Mouse (Mus musculus): Measurements from ENCODE around the gene Lsg1.

Gene Lsg1

DNA sequence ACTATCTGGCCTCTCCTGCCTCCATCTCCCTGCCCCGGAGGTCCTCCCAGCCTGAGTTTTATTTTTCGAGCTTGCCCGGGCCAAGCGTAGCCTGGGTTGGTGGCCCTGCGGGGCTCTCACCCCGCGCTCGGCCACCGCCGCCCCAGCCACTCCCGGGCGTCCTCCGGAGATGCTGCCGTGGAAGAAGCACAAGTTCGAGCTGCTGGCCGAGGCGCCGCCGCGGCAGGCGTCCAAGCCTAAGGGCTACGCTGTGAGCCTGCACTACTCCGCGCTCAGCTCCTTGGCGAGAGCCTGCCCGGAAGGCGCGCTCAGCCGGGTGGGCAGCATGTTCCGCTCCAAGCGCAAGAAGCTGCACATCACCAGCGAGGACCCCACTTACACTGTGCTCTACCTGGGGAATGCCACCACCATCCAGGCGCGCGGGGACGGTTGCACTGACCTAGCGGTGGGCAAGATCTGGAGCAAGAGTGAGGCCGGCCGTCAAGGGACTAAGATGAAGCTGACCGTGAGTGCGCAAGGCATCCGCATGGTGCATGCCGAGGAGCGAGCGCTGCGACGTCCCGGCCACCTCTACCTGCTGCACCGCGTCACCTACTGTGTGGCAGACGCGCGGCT lies 13.1 kb upstream of the Lsg1 start:
- no peak for DNase-seq (ENCODE audit: low read depth)

DNA sequence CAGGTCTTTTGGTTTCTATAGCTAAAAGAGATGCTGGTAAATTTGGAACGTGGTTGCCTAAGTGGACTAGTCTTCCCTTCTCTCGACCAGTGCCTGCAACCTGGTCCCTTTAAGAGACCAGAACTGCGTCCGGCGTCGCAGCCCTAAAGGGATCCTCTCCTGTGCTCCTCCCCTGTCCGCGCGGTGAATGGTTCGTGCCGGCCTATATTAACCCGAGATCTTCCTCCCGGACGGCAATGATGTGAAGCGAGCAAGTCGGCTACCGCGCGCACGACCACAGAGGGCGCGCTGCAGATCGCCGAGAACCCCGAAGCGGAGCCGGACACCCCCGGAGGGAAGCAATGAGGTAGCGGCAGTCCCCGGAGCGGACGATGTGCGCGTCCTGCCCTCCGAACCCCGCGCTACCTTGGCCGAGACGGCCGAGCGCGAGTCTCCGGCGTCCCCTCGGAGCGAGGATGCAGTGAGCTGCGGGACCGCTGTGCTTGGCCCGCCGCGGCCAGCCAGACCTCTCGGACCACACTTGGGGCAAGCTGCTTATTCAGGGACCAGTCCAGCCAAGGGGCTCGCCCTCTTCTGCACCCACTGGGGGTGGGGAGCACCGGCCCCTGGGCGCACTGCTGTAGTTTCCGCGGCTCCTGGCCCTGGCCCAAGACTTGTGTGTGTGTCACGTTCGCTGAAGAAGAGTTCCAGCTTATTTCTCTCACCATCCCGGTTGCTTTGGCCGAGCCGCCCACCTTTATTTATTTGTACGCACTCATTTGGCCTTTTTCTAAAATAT lies 12.3 kb upstream of the Lsg1 start, which contains the start of gene Fam43a:
Gene Fam43a, plus strand, starts transcription at position 233 of the 778 bp plus-strand sequence.
- DNase-seq (ENCODE audit: low read depth): peak; percentile 83

DNA sequence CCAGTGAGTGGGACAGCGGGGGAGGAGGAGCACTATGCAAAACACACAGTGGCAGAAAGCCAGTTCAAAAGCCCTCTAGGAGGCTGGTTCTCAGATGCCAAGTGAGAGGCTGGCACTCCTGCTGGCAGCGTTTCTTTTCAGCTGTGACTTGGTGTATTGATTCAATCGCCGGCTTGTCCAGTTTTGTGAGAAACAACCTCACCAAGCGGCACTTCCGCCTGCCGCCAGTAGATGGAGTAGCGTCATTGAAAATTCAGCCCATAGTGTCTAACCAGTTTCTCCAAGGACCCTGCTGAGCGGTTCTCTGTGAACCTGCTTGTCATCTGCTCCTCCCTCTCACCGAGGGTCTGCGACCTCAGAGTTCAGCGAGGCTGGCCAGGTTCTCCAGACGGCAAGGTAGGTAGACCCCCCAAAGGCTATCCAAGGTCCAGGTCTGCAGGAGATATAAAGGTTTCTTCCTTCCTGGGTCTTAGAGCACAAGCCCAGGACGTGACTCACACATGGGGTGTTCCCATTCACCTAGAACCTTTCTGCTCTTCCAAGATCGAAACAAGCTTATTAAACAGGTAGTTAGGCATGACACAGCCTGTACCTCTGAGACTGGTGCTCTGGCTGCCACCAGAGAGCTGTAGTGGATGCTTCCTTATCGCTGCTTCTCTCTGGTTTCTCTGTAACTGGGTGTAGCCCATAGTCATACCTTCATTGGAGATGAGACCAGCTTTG lies 9.7 kb upstream of the Lsg1 start:
- no peak for DNase-seq (ENCODE audit: low read depth)

DNA sequence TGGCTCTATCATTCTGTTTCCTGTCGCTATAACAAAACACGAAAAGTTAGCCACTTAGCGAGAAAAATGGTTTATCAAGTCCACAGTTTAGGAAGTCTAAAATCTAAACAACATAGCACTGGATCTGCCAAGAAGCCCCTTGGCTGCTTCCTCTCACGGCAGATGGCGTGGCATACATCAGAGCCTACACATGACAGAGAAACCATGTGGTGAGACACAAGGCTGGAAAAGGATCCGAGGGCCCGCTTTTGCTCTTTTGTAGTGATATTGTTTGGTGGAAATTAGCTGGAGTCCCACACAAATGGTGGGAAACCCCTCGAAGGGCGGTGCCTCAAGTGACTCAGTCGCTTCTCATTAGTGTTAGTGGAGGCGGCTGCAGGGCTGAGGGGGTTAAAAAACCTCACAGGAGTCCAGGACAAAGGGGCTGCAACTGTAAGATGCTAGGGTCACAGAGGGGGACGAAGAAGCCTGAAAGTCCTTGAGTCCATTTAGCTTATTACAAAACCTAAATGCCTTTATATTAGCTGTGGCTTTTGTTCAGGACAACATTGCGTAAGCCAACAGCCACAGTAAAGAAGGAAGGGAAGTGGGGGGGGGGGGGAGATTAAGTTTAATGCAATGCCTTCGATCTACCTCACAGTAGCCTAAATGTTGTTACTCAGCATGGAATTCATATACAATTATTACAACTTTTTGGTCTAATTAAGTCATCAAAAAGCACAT lies 8.6 kb upstream of the Lsg1 start:
- DNase-seq (ENCODE audit: low read depth): no peak

DNA sequence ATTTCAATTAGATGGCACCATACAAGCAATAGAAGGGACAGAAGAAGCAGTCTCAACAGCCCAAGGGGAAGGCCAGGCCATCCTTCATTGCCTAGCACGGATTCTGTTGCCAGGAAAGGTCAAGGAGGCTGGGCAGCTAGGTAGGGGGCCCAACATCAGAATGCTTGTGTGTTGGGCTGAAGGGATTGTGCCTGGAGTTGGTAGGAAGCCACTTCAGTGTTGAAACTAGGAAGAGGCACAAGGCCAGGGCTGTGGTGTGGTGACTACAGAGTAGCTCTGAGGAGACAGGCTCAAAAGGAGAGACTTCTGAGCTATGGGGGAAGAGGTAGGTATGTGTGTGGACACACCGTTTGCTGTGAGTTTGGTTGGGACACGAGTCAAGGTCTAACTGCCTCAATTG lies 8.0 kb upstream of the Lsg1 start:
- DNase-seq (ENCODE audit: low read depth): no peak

DNA sequence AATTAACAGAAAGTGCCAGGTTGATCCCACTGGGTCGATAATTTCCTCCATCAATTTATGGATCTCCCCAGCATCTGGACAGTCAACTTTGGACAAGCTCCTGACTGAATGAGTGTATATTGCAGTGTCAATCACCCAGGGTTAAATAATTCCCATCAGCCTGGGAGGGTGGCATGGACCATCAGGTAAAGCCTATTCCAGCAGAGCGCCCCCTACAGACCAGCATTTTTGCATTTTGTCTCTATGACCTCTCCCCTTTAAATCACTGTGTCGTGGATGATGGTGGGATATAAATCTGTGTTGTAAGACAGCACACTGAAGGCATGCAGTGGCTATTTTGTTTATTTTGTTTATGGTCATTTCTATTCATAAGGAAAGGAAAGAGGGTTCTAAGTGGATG lies 4.6 kb upstream of the Lsg1 start:
- DNase-seq (ENCODE audit: low read depth): no peak

DNA sequence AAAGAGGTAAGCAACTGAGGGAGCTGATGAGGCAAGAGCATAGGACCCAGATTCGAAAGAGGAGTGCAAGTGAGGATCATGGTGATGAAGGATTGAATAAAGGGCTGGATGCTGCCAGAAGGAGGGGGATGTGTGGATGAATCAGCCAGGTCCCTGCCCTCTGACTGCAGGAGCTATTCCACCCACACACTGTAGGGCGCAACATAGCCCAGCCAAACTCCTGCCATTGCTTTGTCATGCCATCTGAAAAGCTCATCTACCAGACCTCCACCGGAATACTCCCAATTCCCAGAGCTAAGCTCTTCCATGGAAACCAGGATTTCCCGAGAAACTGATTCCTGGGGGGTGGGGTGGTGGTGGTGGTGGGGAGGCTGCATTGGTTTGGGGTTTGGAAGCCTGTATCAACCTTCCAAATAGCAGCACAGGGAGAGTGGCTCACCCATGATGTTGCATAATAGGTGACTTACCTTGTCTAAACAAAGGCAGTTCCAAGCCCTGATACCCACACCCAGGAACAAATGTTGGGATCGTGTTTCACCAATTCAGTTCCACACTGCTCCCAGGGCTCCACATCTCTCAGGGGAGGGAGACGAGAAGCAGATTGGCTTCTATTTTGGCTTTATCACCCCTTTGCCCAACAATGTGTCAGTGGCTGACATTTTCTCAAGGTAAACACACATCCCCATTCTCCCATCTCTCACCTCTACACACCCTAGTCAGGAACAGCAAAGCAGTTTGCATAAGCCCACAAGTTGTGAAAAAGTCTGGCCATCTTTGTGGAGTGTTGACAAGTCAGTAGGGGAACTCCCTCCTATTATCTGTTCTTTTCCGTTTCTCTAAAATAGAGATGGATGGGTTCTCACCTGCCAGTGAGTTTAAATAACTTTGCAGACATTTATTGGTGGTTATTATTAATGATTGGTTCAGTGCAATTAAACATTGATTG lies 3.1 kb upstream of the Lsg1 start:
- DNase-seq (ENCODE audit: low read depth): no peak

DNA sequence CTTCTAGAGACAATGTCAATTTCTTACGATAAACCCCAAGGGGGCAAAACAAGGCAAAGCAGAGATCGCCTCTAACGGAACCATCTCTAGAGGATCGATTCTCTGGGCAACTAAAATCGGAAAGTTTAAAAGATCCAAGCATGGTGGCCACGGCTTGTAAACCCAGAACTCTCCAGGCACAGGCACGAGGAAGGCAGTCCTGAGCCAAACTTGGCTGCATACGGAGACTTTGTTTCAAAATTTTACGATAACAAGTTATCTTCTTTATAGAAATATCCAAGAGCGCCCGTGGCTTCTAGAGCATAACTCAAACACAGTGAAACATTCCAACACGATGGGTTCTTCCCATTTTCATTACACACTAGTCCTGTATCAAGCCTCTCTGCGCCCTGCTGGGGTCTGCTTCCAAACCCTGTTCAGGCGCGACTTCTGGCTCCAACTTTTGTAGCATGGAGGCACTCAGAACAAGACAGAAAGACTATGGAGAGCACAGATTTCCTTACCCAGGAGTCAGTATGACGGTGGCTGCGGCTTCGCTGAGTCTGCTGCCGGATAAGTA lies 378 bp downstream of the Lsg1 start:
- no peak for DNase-seq (ENCODE audit: low read depth)

- no peak for DNase-seq (ENCODE audit: low read depth)
Measured at GRCm38 (mm10) chr16:30580765-30581164, 6.6 kb downstream of the Lsg1 start.

DNA sequence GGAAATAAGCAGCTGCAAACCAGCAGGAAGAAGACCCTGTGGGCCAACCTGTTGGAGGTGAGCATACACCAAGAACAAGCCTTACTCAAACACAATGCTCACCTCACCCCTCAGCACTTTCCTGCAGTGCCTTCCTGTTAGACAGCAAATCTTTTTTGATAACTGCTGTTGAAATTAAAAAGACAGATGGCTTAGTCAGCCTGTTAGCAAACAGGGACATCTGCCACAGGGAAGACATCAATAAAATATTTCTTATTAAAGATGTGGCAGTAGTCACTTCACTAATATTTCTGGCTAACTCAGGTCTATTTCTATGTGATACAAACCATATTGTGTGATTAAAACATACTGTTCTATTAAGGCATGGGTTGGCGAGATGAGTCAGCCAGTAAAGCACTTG lies 11.0 kb downstream of the Lsg1 start:
- no peak for DNase-seq (ENCODE audit: low read depth)

DNA sequence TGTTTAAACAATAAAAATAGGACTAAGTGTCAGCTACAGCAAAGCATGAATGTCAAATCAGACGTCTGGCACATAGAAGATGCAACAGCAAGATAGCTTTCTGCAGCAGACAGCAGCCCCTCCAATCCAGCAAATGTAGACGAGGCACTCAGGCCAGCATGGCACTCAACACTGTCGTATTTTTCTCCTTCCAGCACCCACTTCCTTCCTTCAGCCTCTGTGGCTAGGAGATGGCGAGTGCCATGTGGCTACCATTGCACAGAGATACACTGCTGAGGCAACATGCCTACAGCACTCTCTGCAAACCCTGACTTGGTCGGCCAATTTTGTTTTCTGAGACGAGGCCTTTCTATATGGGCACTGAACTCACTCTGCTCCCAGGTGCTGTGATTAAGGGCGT lies 11.6 kb downstream of the Lsg1 start:
- DNase-seq (ENCODE audit: low read depth): no peak

DNA sequence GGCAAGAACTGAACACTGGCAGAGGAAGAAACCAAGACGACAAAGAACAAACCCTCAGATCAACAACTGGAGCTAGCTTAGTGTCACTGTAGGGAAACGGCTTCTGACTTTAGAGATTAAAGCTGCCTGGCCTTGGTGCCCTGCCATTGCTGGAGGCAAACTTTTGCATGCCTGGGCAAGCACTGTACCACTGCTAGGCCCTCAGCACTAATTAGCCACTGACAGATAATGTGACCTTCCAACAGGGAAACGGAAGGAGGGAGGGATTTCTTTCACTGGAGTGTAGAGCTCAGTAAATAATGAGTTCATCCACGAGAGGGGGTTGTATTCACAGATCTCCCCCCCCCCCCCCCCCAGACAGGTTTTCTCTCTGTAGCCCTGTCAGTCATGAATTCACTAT lies 15.2 kb downstream of the Lsg1 start:
- DNase-seq (ENCODE audit: low read depth): no peak

DNA sequence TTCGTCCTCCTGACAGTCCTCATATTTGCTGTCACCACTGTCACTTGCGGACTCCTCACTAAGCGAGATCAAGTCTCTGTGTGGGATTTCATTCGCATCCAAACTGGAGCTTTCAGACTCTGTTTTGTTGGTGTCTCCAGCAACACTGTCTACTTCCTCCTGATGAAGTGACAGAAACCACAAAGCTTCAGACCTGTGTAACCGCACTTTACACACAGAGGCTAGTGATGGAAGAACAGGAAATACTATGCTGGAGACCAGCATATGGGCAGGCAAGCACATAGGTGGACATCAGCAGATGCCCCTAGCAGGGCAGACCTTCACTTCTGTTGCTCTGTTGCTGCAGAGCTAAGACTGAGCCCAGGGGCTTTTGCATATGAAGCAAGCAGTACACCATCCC lies 16.0 kb downstream of the Lsg1 start:
- DNase-seq (ENCODE audit: low read depth): no peak

DNA sequence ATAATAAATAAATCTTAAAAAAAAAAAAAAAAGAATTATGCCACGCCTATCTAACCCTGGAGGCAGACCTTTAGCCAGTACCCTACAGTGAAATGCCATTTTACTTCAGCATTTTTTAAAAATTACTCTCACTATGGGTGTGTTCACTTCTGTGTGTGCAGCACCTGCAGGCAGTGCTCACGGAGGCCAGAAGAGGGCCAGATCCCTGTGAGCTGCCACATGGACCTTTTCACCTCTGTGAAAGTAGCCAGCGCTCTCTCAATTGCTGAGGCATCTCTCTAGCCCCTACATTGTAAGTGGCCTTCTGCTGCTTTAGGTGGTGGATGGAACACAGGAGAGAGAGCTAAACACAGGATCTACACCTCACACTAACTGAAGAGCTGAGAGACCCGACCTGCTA lies 17.2 kb downstream of the Lsg1 start:
- no peak for DNase-seq (ENCODE audit: low read depth)

DNA sequence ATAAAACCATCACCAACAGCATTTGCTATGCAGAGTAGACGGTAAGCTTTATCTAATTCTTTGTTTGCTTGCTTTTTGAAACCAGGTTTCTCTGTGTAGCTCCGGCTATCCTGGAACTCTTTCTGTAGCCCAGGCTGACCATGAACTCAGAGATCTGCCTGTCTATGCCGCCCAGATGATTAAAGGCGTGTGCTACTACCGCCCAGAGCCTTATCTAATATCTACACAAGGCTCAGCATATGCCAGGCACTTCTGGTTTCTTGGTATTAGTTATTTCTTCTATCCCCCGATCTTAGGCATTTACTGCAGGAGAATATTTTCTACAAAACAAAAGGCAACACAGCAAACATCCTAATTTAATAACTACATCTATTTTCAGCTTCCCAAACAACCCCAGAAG lies 21.8 kb downstream of the Lsg1 start:
- DNase-seq (ENCODE audit: low read depth): no peak

GRCm38 (mm10) chr16:30560601-30561000 lies 26.8 kb downstream of the Lsg1 start:
- DNase-seq (ENCODE audit: low read depth): no peak

DNA sequence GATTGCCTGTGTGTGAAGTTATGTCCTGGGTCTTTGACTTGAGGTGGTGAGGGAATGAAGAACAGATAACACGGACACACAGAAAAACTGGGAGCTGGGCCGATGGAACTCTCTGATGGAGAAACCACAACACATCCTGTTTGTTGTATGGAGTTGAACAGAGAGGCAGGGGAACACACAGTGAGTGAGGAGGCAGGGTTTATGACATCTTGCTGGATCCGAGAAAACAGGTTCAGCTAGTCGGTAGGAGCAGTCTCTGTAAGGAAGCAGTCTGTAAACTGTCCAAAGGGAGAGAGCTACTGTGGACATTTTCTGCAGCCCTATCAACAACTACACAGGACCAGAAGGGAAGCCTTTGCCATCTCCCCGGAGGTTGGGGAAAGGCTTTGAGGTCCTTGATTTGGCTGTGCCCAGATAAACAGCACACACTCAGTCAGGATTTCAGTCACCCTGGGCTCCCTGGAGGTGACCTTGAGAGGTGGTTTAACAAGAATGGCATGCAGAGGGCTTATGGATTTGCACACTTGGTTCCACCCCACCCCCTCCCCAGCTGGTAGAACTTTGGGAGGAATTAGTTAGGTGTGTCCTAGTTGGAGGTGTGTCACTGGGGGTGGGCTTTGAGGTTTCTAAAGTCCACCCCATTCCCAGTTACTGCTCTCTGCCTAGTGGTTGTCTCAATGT lies 27.9 kb downstream of the Lsg1 start:
- no peak for DNase-seq (ENCODE audit: low read depth)

DNA sequence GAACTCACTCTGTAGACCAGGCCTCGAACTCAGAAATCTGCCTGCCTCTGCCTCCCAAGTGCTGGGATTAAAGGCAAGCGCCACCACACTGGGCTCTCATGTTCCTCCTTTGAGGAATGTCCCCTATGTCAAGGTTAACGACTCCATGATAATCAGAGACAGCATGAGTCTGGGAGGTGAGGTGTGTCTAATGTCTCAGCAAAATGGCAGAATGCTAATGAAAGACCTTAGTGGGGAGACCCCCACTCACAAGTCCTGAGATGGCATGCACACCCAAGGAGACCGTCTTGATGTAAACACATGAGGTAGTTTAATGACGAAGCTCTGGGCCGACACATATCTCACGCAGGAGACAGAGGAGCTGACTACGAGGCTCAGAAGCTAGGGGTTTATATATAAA lies 33.3 kb downstream of the Lsg1 start:
- no peak for DNase-seq (ENCODE audit: low read depth)

- DNase-seq (ENCODE audit: low read depth): peak; percentile 55
Measured at GRCm38 (mm10) chr16:30552621-30553338, 34.6 kb downstream of the Lsg1 start.

DNA sequence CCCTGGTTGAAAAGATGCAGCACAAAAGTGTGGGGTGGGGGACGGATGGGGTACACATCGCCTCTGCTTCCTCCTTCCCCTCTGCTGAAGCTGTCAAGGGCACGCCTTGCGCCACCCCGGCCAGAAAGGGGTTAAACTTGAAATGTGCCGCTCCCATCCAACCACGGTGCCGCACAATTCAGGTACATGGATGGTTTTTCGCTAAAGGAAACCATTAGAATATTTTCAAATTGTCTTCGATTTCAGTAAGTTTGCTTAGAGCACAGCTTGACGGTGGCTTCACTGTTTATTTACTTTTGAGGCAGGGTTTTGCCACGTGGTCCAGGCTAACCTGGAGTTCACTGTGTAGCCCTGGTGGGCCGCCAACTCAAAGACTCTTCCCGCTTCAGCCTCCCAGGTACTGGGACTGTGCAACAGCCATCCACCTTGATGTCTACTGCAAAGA lies 36.6 kb downstream of the Lsg1 start, which contains the start of gene Tmem44:
Gene Tmem44, minus strand, starts transcription at position 95 of the 445 bp plus-strand sequence.
- DNase-seq (ENCODE audit: low read depth): no peak
